Mouse (Mus musculus) MEL (cell line): ENCODE measurements at regions not wholly inside any gene's neighbourhood (a gene's known extent, or its start where the extent isn't known, plus 50 kb on each side); places are given as distances from the start of the nearest gene placed in this dataset.

Experiments used
- DNase-seq: peaks from one replicate; pipeline ENCODE4 v3.0.0; 2011; ENCODE audit warnings: low read depth, low spot score
- H3K27ac ChIP-seq: 2 replicates; pipeline ENCODE4 v1.5.1; 2012; ENCODE audit warnings: low read depth, mild to moderate bottlenecking, control low read depth, low read length, moderate library complexity; ENCODE audit not compliant: control insufficient read depth
- H3K27me3 ChIP-seq, 2 experiments: fragments of 150-350 bp in 1 of 2; sonication (generic) in 1 of 2; 2 replicates each; pipeline ENCODE4 v1.6.1; 2012; ENCODE audit warnings: low read length in 2 of 2, mild to moderate bottlenecking in 2 of 2, improper control_type of control experiment in 1 of 2, moderate library complexity in 1 of 2; ENCODE audit not compliant: insufficient read depth in 2 of 2, control insufficient read depth in 1 of 2
- H3K36me3 ChIP-seq, 2 experiments: 2 replicates each; pipeline ENCODE4 v1.6.1; 2012 to 2014; ENCODE audit warnings: low read length in 2 of 2, improper control_type of control experiment in 1 of 2, inconsistent platforms in 1 of 2, mild to moderate bottlenecking in 1 of 2; ENCODE audit not compliant: insufficient read depth in 2 of 2, control insufficient read depth in 1 of 2
- H3K4me1 ChIP-seq, 2 experiments: fragments of 150-350 bp in 1 of 2; sonication (generic) in 1 of 2; 2 replicates each; pipeline ENCODE4 v1.6.1; 2012; ENCODE audit warnings: low read length in 2 of 2, improper control_type of control experiment in 1 of 2, mild to moderate bottlenecking in 1 of 2; ENCODE audit not compliant: insufficient read depth in 2 of 2, control insufficient read depth in 1 of 2
- H3K4me3 ChIP-seq, 2 experiments: fragments of 150-350 bp in 1 of 2; sonication (generic) in 1 of 2; 2 replicates each; pipeline ENCODE4 v1.5.1; 2012; ENCODE audit warnings: low read depth in 2 of 2, low read length in 2 of 2, mild to moderate bottlenecking in 2 of 2, moderate library complexity in 2 of 2, control low read depth in 1 of 2, improper control_type of control experiment in 1 of 2; ENCODE audit not compliant: control insufficient read depth in 1 of 2, insufficient read depth in 1 of 2
- H3K79me2 ChIP-seq: 2 replicates; pipeline ENCODE4 v1.6.1; 2012; ENCODE audit warnings: mild to moderate bottlenecking, low read length, moderate library complexity; ENCODE audit not compliant: control insufficient read depth, poor library complexity, insufficient read depth
- H3K9ac ChIP-seq: 2 replicates; pipeline ENCODE4 v1.6.1; 2012; ENCODE audit warnings: low read depth, mild to moderate bottlenecking, control low read depth, low read length, moderate library complexity; ENCODE audit not compliant: control insufficient read depth, poor library complexity, severe bottlenecking
- H3K9me3 ChIP-seq: fragments of 150-350 bp; sonication (generic); replicated peaks from 2 replicates; pipeline ENCODE4 v1.6.1; 2012; ENCODE audit warnings: mild to moderate bottlenecking, low read length, improper control_type of control experiment, moderate library complexity; ENCODE audit not compliant: insufficient read depth
- BHLHE40 ChIP-seq: IDR thresholded peaks from 2 replicates; pipeline ENCODE4 v1.6.1; 2012; ENCODE audit warnings: low read depth, mild to moderate bottlenecking, inconsistent platforms, low read length, improper control_type of control experiment, borderline replicate concordance
- CHD2 ChIP-seq: IDR thresholded peaks from 2 replicates; pipeline ENCODE4 v1.6.1; 2011; ENCODE audit warnings: low read length, improper control_type of control experiment
- E2F4 ChIP-seq: IDR thresholded peaks from 2 replicates; pipeline ENCODE4 v1.6.1; 2011; ENCODE audit warnings: low read depth, low read length, improper control_type of control experiment, borderline replicate concordance
- EP300 ChIP-seq, 2 experiments: IDR thresholded peaks; 2 replicates each; pipeline ENCODE4 v1.6.1; 2011; ENCODE audit warnings: improper control_type of control experiment in 2 of 2, low read length in 2 of 2, low read depth in 1 of 2, mild to moderate bottlenecking in 1 of 2
- JUND ChIP-seq: IDR thresholded peaks from 2 replicates; pipeline ENCODE4 v1.6.1; 2011; ENCODE audit warnings: low read depth, mild to moderate bottlenecking, improper control_type of control experiment, low read length
- KAT2A ChIP-seq: conservative IDR thresholded peaks from 2 replicates; pipeline ENCODE4 v1.6.1; 2012; ENCODE audit warnings: low read depth, low read length, improper control_type of control experiment, inconsistent platforms
- MEF2A ChIP-seq: IDR thresholded peaks from 2 replicates; pipeline ENCODE4 v1.6.1; 2014; ENCODE audit warnings: low read depth, mild to moderate bottlenecking, inconsistent platforms, low read length, improper control_type of control experiment; ENCODE audit not compliant: poor library complexity, insufficient replicate concordance, severe bottlenecking; ENCODE audit errors: extremely low read depth
- MYB ChIP-seq: IDR thresholded peaks from 2 replicates; pipeline ENCODE4 v1.6.1; 2011; ENCODE audit warnings: mild to moderate bottlenecking, low read depth, low read length, improper control_type of control experiment
- NELFE ChIP-seq: IDR thresholded peaks from 2 replicates; pipeline ENCODE4 v1.6.1; 2011; ENCODE audit warnings: low read depth, low read length, improper control_type of control experiment
- NRF1 ChIP-seq: IDR thresholded peaks from 2 replicates; pipeline ENCODE4 v1.6.1; 2014; ENCODE audit warnings: low read depth, mild to moderate bottlenecking, inconsistent platforms, low read length, improper control_type of control experiment, moderate library complexity; ENCODE audit not compliant: poor library complexity, insufficient read depth, severe bottlenecking
- POLR2AphosphoS2 ChIP-seq: IDR thresholded peaks from 2 replicates; pipeline ENCODE4 v1.6.1; 2011; ENCODE audit warnings: low read length, improper control_type of control experiment
- POLR2AphosphoS5 ChIP-seq: IDR thresholded peaks from 2 replicates; pipeline ENCODE4 v1.6.1; 2012; ENCODE audit warnings: low read depth, borderline replicate concordance, mild to moderate bottlenecking, inconsistent platforms, low read length, moderate library complexity, mixed read lengths
- RAD21 ChIP-seq: IDR thresholded peaks from 2 replicates; pipeline ENCODE4 v1.6.1; 2011; ENCODE audit warnings: mild to moderate bottlenecking, low read depth, low read length, improper control_type of control experiment
- RCOR1 ChIP-seq: IDR thresholded peaks from 2 replicates; pipeline ENCODE4 v1.6.1; 2012; ENCODE audit warnings: low read depth, mild to moderate bottlenecking, inconsistent platforms, low read length, improper control_type of control experiment
- SIN3A ChIP-seq: IDR thresholded peaks from 2 replicates; pipeline ENCODE4 v1.6.1; 2012; ENCODE audit warnings: low read length, improper control_type of control experiment, inconsistent platforms
- SMC3 ChIP-seq: IDR thresholded peaks from 2 replicates; pipeline ENCODE4 v1.6.1; 2011; ENCODE audit warnings: low read depth, low read length, improper control_type of control experiment
- UBTF ChIP-seq: IDR thresholded peaks from 2 replicates; pipeline ENCODE4 v1.6.1; 2012; ENCODE audit warnings: low read depth, mild to moderate bottlenecking, inconsistent platforms, low read length, improper control_type of control experiment, moderate library complexity, borderline replicate concordance; ENCODE audit not compliant: insufficient read depth
- USF1 ChIP-seq: IDR thresholded peaks from 2 replicates; pipeline ENCODE4 v1.6.1; 2014; ENCODE audit warnings: low read depth, mild to moderate bottlenecking, inconsistent platforms, low read length, improper control_type of control experiment, moderate library complexity
- USF2 ChIP-seq, 2 experiments: IDR thresholded peaks; 2 replicates each; pipeline ENCODE4 v1.6.1; 2011 to 2012; ENCODE audit warnings: improper control_type of control experiment in 2 of 2, low read length in 2 of 2, borderline replicate concordance in 1 of 2, inconsistent platforms in 1 of 2, low read depth in 1 of 2, mild to moderate bottlenecking in 1 of 2; ENCODE audit not compliant: insufficient read depth in 1 of 2
- ZKSCAN1 ChIP-seq: IDR thresholded peaks from 2 replicates; pipeline ENCODE4 v1.6.1; 2012; ENCODE audit warnings: low read depth, mild to moderate bottlenecking, inconsistent platforms, low read length, improper control_type of control experiment, moderate library complexity

DNA sequence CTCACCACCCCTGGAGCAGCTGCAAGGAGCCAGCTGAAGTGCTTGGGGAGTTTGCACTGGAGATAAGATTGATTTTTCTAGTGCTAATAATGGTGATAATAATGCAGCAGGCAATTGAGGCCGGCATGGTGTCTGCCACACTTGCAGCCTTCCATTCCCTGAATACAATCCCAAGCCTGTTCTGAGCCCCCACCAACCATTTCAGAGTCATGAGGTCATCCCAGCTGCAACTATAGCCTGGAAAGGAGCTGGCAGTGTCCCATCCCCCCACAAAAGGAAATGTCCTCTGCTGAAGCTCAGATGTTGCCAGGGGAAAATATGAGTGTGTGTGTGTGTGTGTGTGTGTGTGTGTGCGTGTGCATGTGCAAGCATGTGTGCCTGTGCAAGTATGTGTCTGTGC is 160.2 kb upstream of the Gas1 start:
- H3K27ac ChIP-seq: no peak overlapping the region
- TF ChIP-seq ZKSCAN1: no peak
- no peak for TF ChIP-seq POLR2AphosphoS5
- TF ChIP-seq POLR2AphosphoS2: no peak
- TF ChIP-seq CHD2: no peak
- TF ChIP-seq E2F4: no peak
- TF ChIP-seq USF2 (IDR thresholded peaks at IDR 0.05; ENCODE audit: borderline replicate concordance in 1 of 2, insufficient read depth in 1 of 2, low read depth in 1 of 2, low read length in 2 of 2): no peak
- TF ChIP-seq RCOR1: no peak
- TF ChIP-seq NRF1: no peak
- TF ChIP-seq EP300 (IDR thresholded peaks at IDR 0.05; ENCODE audit: low read depth in 1 of 2, low read length in 2 of 2): no peak
- TF ChIP-seq KAT2A: no peak
- TF ChIP-seq MEF2A: no peak
- TF ChIP-seq, all 39 proteins: peak for 0
- DNase-seq: no peak
- Histone ChIP-seq H3K36me3 (no peaks in the 10 kb centered on the region), H3K9ac (no peak overlapping the region), H3K4me1 (no peaks in the 10 kb centered on the region), H3K4me3 (no peak overlapping the region), H3K9me3 (no peaks in the 10 kb centered on the region), H3K27me3 (no peaks in the 10 kb centered on the region), H3K79me2 (no peaks in the 10 kb centered on the region)

- no peak overlapping the region for H3K27ac ChIP-seq
- H3K27me3 ChIP-seq: no peaks in the 10 kb centered on the region
- no peaks in the 10 kb centered on the region for H3K36me3 ChIP-seq
- no peaks in the 10 kb centered on the region for H3K9me3 ChIP-seq
- no peak overlapping the region for H3K4me3 ChIP-seq
- no peak overlapping the region for H3K9ac ChIP-seq
- TF ChIP-seq POLR2AphosphoS5: no peak
- TF ChIP-seq MYB: no peak
- no peak for TF ChIP-seq UBTF
- TF ChIP-seq SIN3A: no peak
- no peak for TF ChIP-seq NELFE
- no peak for TF ChIP-seq RAD21
- TF ChIP-seq JUND: no peak
- TF ChIP-seq SMC3: no peak
- TF ChIP-seq POLR2AphosphoS2: no peak
- no peak for TF ChIP-seq USF1
- no peak for TF ChIP-seq BHLHE40
- no peaks in the 10 kb centered on the region for H3K4me1 ChIP-seq
- no peak for DNase-seq
- H3K79me2 ChIP-seq: no peaks in the 10 kb centered on the region
These were observed 160.9 kb upstream of the Gas1 start for GRCm38 (mm10) chr13:60338107-60338506.
